Mouse (Mus musculus): ENCODE data around the gene Prkcz. TPM values are rescaled to one million over a fixed set of nuclear protein-coding genes. Genes with fewer than 3 reads are reported as not detected.

Gene Prkcz
- total RNA-seq, 2 experiments from 2014 or later = 216 to 223 TPM

GRCm38 (mm10) chr4:155318266-155318665 lies 42.9 kb downstream of the Prkcz start:
- no peak for DNase-seq (ENCODE audit: low spot score in 2 of 2)

- DNase-seq (ENCODE audit: low spot score in 2 of 2) = no peak
These were observed 46.1 kb downstream of the Prkcz start for GRCm38 (mm10) chr4:155315031-155315430.

- DNase-seq (ENCODE audit: low spot score in 2 of 2) = no peak
These were observed 52.5 kb downstream of the Prkcz start for GRCm38 (mm10) chr4:155308679-155309078.

GRCm38 (mm10) chr4:155308068-155308467 lies 53.1 kb downstream of the Prkcz start:
- peak; percentile 89 to 90 for DNase-seq (ENCODE audit: low spot score in 2 of 2)

- no peak for DNase-seq (ENCODE audit: low spot score in 2 of 2)
These were observed 53.6 kb downstream of the Prkcz start for GRCm38 (mm10) chr4:155307591-155307990.

GRCm38 (mm10) chr4:155306356-155307242 lies 54.6 kb downstream of the Prkcz start:
- no peak for DNase-seq (ENCODE audit: low spot score in 2 of 2)

GRCm38 (mm10) chr4:155305531-155306031 lies 55.6 kb downstream of the Prkcz start:
- DNase-seq (ENCODE audit: low spot score in 2 of 2) = peak; percentile 54 to 68

GRCm38 (mm10) chr4:155304508-155305096 lies 56.6 kb downstream of the Prkcz start:
- DNase-seq (ENCODE audit: low spot score in 2 of 2) = no peak

GRCm38 (mm10) chr4:155301965-155302364 lies 59.2 kb downstream of the Prkcz start:
- no peak for DNase-seq (ENCODE audit: low spot score in 2 of 2)

GRCm38 (mm10) chr4:155301098-155301447 lies 60.1 kb downstream of the Prkcz start:
- DNase-seq (ENCODE audit: low spot score in 2 of 2) = no peak

GRCm38 (mm10) chr4:155300421-155301097 lies 60.6 kb downstream of the Prkcz start:
- no peak for DNase-seq (ENCODE audit: low spot score in 2 of 2)

GRCm38 (mm10) chr4:155298826-155299225 lies 62.3 kb downstream of the Prkcz start:
- DNase-seq (ENCODE audit: low spot score in 2 of 2) = no peak

GRCm38 (mm10) chr4:155297057-155297456 lies 64.1 kb downstream of the Prkcz start:
- no peak for DNase-seq (ENCODE audit: low spot score in 2 of 2)

- DNase-seq (ENCODE audit: low spot score in 2 of 2) = peak; percentile 67 to 74
These were observed 65.2 kb downstream of the Prkcz start for GRCm38 (mm10) chr4:155295996-155296395.

- no peak for DNase-seq (ENCODE audit: low spot score in 2 of 2)
These were observed 66.1 kb downstream of the Prkcz start for GRCm38 (mm10) chr4:155295026-155295590.

- no peak for DNase-seq (ENCODE audit: low spot score in 2 of 2)
These were observed 66.8 kb downstream of the Prkcz start for GRCm38 (mm10) chr4:155294381-155294780.

- DNase-seq (ENCODE audit: low spot score in 2 of 2) = no peak
These were observed 68.3 kb downstream of the Prkcz start for GRCm38 (mm10) chr4:155292863-155293262.

- DNase-seq (ENCODE audit: low spot score in 2 of 2) = no peak
These were observed 71.1 kb downstream of the Prkcz start for GRCm38 (mm10) chr4:155290045-155290444.

GRCm38 (mm10) chr4:155288586-155288985 lies 72.6 kb downstream of the Prkcz start:
- DNase-seq (ENCODE audit: low spot score in 2 of 2) = no peak

- no peak for DNase-seq (ENCODE audit: low spot score in 2 of 2)
These were observed 73.4 kb downstream of the Prkcz start for GRCm38 (mm10) chr4:155287713-155288112.

GRCm38 (mm10) chr4:155286090-155286489 lies 75.1 kb downstream of the Prkcz start:
- no peak for DNase-seq (ENCODE audit: low spot score in 2 of 2)
